Mouse (Mus musculus) inflammation-experienced regulatory T-cells, adult 16 weeks (primary cell): ENCODE data around the gene Mbnl1. TPM values are rescaled to one million over a fixed set of nuclear protein-coding genes. Genes with fewer than 3 reads are reported as not detected.

Source experiments
- polyA plus RNA-seq: library from polyadenylated mRNA; unstranded; fragments of 100-300 nt; shearing (Covaris generic); gene quantifications from one replicate; pipeline ENCODE4 v1.2.1, GENCODE M21; 2017

Gene Mbnl1
- 1,088 TPM for polyA plus RNA-seq

GRCm38 (mm10) chr3:60472681-60473177, at the start of gene Mbnl1:
Gene Mbnl1, plus strand, starts transcription at chr3:60472830.

